Mouse (Mus musculus) CH12.LX (cell line): ENCODE data around the gene Stxbp1. TPM values are rescaled to one million over a fixed set of nuclear protein-coding genes. Genes with fewer than 3 reads are reported as not detected.
"Not testable (repeated sequence)": the region's sequence is repeated elsewhere in the genome, so short reads cannot be mapped to it uniquely, and the experiment has no call there.

Experiments
- DNase-seq: peaks from one replicate; pipeline ENCODE4 v3.0.0-alpha.2; 2013; ENCODE audit errors: extremely low read depth
- H3K27ac ChIP-seq: 2 replicates; pipeline ENCODE4 v1.5.1; 2012; ENCODE audit warnings: low read depth, mild to moderate bottlenecking, control low read depth, moderate library complexity; ENCODE audit not compliant: insufficient read depth
- H3K27me3 ChIP-seq: replicated peaks from 2 replicates; pipeline ENCODE3; 2012; ENCODE audit warnings: inconsistent platforms
- H3K36me3 ChIP-seq, 2 experiments: replicated peaks in 1 of 2; 2 replicates each; pipeline versions ENCODE3 to v1.6.1; 2012; ENCODE audit warnings: inconsistent platforms in 1 of 2, low read length in 1 of 2, mild to moderate bottlenecking in 1 of 2, mixed read lengths in 1 of 2, moderate library complexity in 1 of 2; ENCODE audit not compliant: control insufficient read depth in 1 of 2, insufficient read depth in 1 of 2
- H3K4me1 ChIP-seq, 2 experiments: 2 replicates each; pipeline ENCODE4 v1.6.1; 2012; ENCODE audit warnings: inconsistent platforms in 1 of 2, moderate library complexity in 1 of 2; ENCODE audit not compliant: insufficient read depth in 2 of 2, control insufficient read depth in 1 of 2
- H3K4me2 ChIP-seq: 2 replicates; pipeline ENCODE4 v1.6.1; 2012; ENCODE audit warnings: low read depth, mild to moderate bottlenecking, control low read depth; ENCODE audit not compliant: poor library complexity, insufficient read depth, severe bottlenecking
- H3K4me3 ChIP-seq, 3 experiments: fragments of 150-350 bp in 1 of 3; sonication (generic) in 1 of 3; replicated peaks in 1 of 3; 2 replicates each; pipeline versions ENCODE3 to v1.5.1; 2011 to 2012; ENCODE audit warnings: low read depth in 2 of 3, low read length in 2 of 3, mild to moderate bottlenecking in 2 of 3, moderate library complexity in 2 of 3, control low read depth in 1 of 3, improper control_type of control experiment in 1 of 3, inconsistent platforms in 1 of 3, mixed read lengths in 1 of 3; ENCODE audit not compliant: poor library complexity in 1 of 3
- H3K79me2 ChIP-seq: replicated peaks from 2 replicates; pipeline ENCODE4 v1.6.1; 2012; ENCODE audit warnings: mild to moderate bottlenecking, moderate library complexity; ENCODE audit not compliant: control insufficient read depth, poor library complexity, insufficient read depth, severe bottlenecking; ENCODE audit errors: extremely low read depth
- H3K9ac ChIP-seq: 2 replicates; pipeline ENCODE4 v1.6.1; 2012; ENCODE audit warnings: low read depth, mild to moderate bottlenecking, control low read depth, moderate library complexity; ENCODE audit not compliant: insufficient read depth
- H3K9me3 ChIP-seq: replicated peaks from 2 replicates; pipeline ENCODE3; 2012; ENCODE audit warnings: low read length, inconsistent platforms, mixed read lengths
- CHD1 ChIP-seq: IDR thresholded peaks from 2 replicates; pipeline ENCODE4 v1.6.1; 2012; ENCODE audit warnings: low read depth, low read length, improper control_type of control experiment, inconsistent platforms
- CTCF ChIP-seq, 2 experiments: IDR thresholded peaks in 1 of 2; conservative IDR thresholded peaks in 1 of 2; 2 replicates each; pipeline ENCODE4 v1.5.1; 2011 to 2012; ENCODE audit warnings: low read depth in 2 of 2, low read length in 2 of 2, improper control_type of control experiment in 1 of 2, inconsistent platforms in 1 of 2, mild to moderate bottlenecking in 1 of 2, moderate library complexity in 1 of 2
- EP300 ChIP-seq: IDR thresholded peaks from 2 replicates; pipeline ENCODE4 v1.6.1; 2011; ENCODE audit warnings: low read length, improper control_type of control experiment
- IRF4 ChIP-seq: IDR thresholded peaks from 2 replicates; pipeline ENCODE4 v1.6.1; 2014; ENCODE audit warnings: low read depth, mild to moderate bottlenecking, inconsistent platforms, low read length, improper control_type of control experiment
- MAX ChIP-seq: IDR thresholded peaks from 2 replicates; pipeline ENCODE4 v1.6.1; 2011; ENCODE audit warnings: low read length, improper control_type of control experiment
- MAZ ChIP-seq: IDR thresholded peaks from 2 replicates; pipeline ENCODE4 v1.6.1; 2012; ENCODE audit warnings: low read depth, mild to moderate bottlenecking, inconsistent platforms, low read length, improper control_type of control experiment, moderate library complexity
- MEF2A ChIP-seq: IDR thresholded peaks from 2 replicates; pipeline ENCODE4 v1.6.1; 2014; ENCODE audit warnings: low read depth, mild to moderate bottlenecking, inconsistent platforms, low read length, improper control_type of control experiment, borderline replicate concordance
- MXI1 ChIP-seq: IDR thresholded peaks from 2 replicates; pipeline ENCODE4 v1.6.1; 2011; ENCODE audit warnings: mild to moderate bottlenecking, low read depth, low read length, improper control_type of control experiment
- MYC ChIP-seq: IDR thresholded peaks from 2 replicates; pipeline ENCODE4 v1.6.1; 2011; ENCODE audit warnings: low read depth, mild to moderate bottlenecking, improper control_type of control experiment, low read length
- RAD21 ChIP-seq: IDR thresholded peaks from 2 replicates; pipeline ENCODE4 v1.6.1; 2011; ENCODE audit warnings: low read depth, mild to moderate bottlenecking, low read length, improper control_type of control experiment, moderate library complexity
- SMC3 ChIP-seq: IDR thresholded peaks from 2 replicates; pipeline ENCODE4 v1.6.1; 2011; ENCODE audit warnings: low read depth, low read length, improper control_type of control experiment
- TBP ChIP-seq: conservative IDR thresholded peaks from 2 replicates; pipeline ENCODE4 v1.6.1; 2011; ENCODE audit warnings: low read depth, low read length, improper control_type of control experiment
- TCF12 ChIP-seq: IDR thresholded peaks from 2 replicates; pipeline ENCODE4 v1.6.1; 2014; ENCODE audit warnings: low read depth, mild to moderate bottlenecking, inconsistent platforms, low read length, improper control_type of control experiment
- ZC3H11A ChIP-seq: IDR thresholded peaks from 2 replicates; pipeline ENCODE4 v1.6.1; 2012; ENCODE audit warnings: low read depth, mild to moderate bottlenecking, inconsistent platforms, low read length, improper control_type of control experiment
- ZKSCAN1 ChIP-seq: IDR thresholded peaks from 2 replicates; pipeline ENCODE4 v1.6.1; 2012; ENCODE audit warnings: low read depth, inconsistent platforms, low read length, improper control_type of control experiment, borderline replicate concordance
- dilution Hi-C: fragments of 300-500 bp; cut with MboI; formaldehyde crosslinking; loops from 2 replicates; pipeline ENCODE4 v1.14.3; 2020; ENCODE audit warnings: low sequenced_read_pairs; ENCODE audit not compliant: extremely low pct_unique_long_range_greater_than_20kb, extremely low pct_ligation_motif_present
- in situ Hi-C: fragments of 300-500 bp; cut with MboI; formaldehyde crosslinking; loops from 3 replicates; pipeline ENCODE4 v1.14.3; 2019; ENCODE audit warnings: low sequenced_read_pairs, low pct_ligation_motif_present, low pct_unique_long_range_greater_than_20kb, mixed read lengths
- polyA plus RNA-seq: library from polyadenylated mRNA; unstranded; fragments of >175 nt; gene quantifications from 2 replicates; pipeline ENCODE4 v1.2.1, GENCODE M21; 2012; ENCODE audit warnings: low read depth; ENCODE audit not compliant: insufficient read length
- total RNA-seq, 2 experiments: library from RNA; depleted of rRNA; stranded (reverse); fragments of 300-350 nt in 1 of 2; fragments of >200 nt in 1 of 2; gene quantifications; 2 replicates each; pipeline ENCODE4 v1.2.3; 2012 to 2014

Gene Stxbp1
- total and polyA plus RNA-seq, 3 experiments: 1.5 to 8.3 (median 2.5) TPM

- peaks cover 4 to 7% of the 10 kb centered on the region in 2 experiments; a peak in 3 of 4 replicates for H3K4me1 ChIP-seq
- 0 out of 2 replicates have a peak, but pooled peaks have one; percentile 45 for TF ChIP-seq MYC
- TF ChIP-seq ZC3H11A: peak; percentile 51
- no peak for TF ChIP-seq CHD1
- peak; percentile 86 for TF ChIP-seq RAD21
- TF ChIP-seq TBP: no peak
- no peak for TF ChIP-seq MAX
- TF ChIP-seq IRF4: no peak
- no peak for TF ChIP-seq TCF12
- TF ChIP-seq SMC3: peak; percentile 93
- no peak for TF ChIP-seq MXI1
- no peak for TF ChIP-seq ZKSCAN1
- no peak for TF ChIP-seq EP300
- no peak for TF ChIP-seq MEF2A
- TF ChIP-seq MAZ: no peak
- TF ChIP-seq CTCF (conservative IDR thresholded peaks at IDR 0.05 in 1 of 2, IDR thresholded peaks at IDR 0.05 in 1 of 2; ENCODE audit: low read depth in 2 of 2, low read length in 2 of 2): peak; percentile 69 to 95
- TF ChIP-seq, all 38 proteins: peak for 5
- H3K9ac ChIP-seq: no peak overlapping the region
- H3K79me2 ChIP-seq: no peaks in the 10 kb centered on the region
- peak; percentile 91 for DNase-seq
- no peak overlapping the region for H3K27ac ChIP-seq
- no peaks in the 10 kb centered on the region for H3K27me3 ChIP-seq
- in situ Hi-C loops: loop anchor here (5.0 kb wide), 1 partner anchor 77 kb away; the partner anchor contains the start of genes Ptrh1 and Ttc16
- no peak overlapping the region for H3K4me2 ChIP-seq
- dilution Hi-C loops: no loop called here
- H3K4me3 ChIP-seq: no peak overlapping the region
- H3K36me3 ChIP-seq: no peaks in the 10 kb centered on the region
- no peaks in the 10 kb centered on the region for H3K9me3 ChIP-seq
Measured at GRCm38 (mm10) chr2:32854206-32854605, 7.2 kb upstream of the Stxbp1 start.

- dilution Hi-C loops: not testable (repeated sequence)
- 0 out of 2 replicates have a peak, but pooled peaks have one; percentile 31 for TF ChIP-seq TBP
- TF ChIP-seq, all 38 proteins: peak for 1; not testable (repeated sequence) for 37
- H3K9ac ChIP-seq, H3K4me3 ChIP-seq, H3K4me2 ChIP-seq, H3K9me3 ChIP-seq, H3K4me1 ChIP-seq, H3K36me3 ChIP-seq, DNase-seq, H3K27me3 ChIP-seq, H3K79me2 ChIP-seq, H3K27ac ChIP-seq: not testable (repeated sequence)
- in situ Hi-C loops: loop anchor here (5.0 kb wide), 1 partner anchor 76 kb away; the partner anchor contains the start of genes Ptrh1 and Ttc16
Measured at GRCm38 (mm10) chr2:32853716-32854115, 6.7 kb upstream of the Stxbp1 start.
